Mouse (Mus musculus): ENCODE measurements around the gene Lrrc23.

GRCm38 (mm10) chr6:124728621-124729020, 50.9 kb downstream of the Lrrc23 start:
- TF ChIP-seq CTCF (IDR thresholded peaks at IDR 0.05; ENCODE audit: low read depth), result no peak
- no peak for TF ChIP-seq EP300 (IDR thresholded peaks at IDR 0.05; ENCODE audit: low read depth)

Measured in liver, embryonic 14.5 days (tissue).